Mouse (Mus musculus) G1E-ER4 (cell line): ENCODE data around the gene Pqlc2. TPM values are rescaled to one million over a fixed set of nuclear protein-coding genes. Genes with fewer than 3 reads are reported as not detected.

Source experiments
- GATA1 ChIP-seq: IDR thresholded peaks from one replicate; pipeline ENCODE4 v1.8.0; 2012; ENCODE audit warnings: low read length, inconsistent platforms
- polyA plus RNA-seq: library from polyadenylated mRNA; stranded (reverse); fragments of >175 nt; gene quantifications from 2 replicates; pipeline ENCODE4 v1.2.3, GENCODE M21; 2012

Gene Pqlc2
- polyA plus RNA-seq, 1 experiment, result 4.7 TPM

DNA sequence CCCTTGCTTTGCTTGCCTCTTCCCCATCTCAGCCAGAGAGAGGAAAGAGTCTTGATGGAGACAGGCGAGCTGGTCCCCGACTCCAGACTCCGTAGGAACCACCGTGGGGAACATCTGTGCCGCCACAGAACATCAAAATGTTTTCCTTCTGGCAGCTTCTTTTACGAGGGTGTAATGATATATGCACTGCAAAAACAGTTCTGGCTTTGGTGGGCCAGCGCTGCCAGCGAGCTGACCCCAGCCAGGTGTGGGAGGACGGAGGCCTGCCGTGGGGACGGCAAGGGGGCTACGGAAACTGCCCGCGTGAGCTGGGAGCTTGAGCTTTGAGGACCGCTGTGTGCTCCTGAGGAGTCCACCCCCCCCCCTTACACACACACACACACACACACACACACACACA lies 25.6 kb downstream of the Pqlc2 start:
- no peak for TF ChIP-seq GATA1

DNA sequence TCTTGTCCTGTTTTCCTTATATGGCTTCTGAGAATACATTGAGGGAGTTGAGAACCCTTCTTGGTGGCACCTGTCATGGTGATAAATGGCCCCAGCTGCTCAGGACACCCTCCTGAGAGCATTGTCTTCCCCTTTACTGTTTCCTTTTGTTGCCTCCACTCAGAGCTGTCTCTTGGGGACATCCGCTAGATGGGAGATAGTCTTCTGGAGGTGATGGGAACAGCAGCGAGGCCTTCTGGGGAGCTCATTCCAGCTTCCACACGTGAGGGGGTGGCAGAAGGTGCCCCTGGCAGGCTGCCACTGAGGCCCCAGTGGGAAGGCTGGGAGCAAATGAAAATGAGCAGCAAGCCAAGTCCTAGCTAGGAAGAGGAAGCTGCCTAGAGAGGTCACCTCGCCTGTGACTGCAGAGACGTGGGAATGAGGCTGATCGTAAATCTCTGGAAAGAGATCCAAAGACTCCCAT lies 27.5 kb downstream of the Pqlc2 start:
- TF ChIP-seq GATA1, result no peak

DNA sequence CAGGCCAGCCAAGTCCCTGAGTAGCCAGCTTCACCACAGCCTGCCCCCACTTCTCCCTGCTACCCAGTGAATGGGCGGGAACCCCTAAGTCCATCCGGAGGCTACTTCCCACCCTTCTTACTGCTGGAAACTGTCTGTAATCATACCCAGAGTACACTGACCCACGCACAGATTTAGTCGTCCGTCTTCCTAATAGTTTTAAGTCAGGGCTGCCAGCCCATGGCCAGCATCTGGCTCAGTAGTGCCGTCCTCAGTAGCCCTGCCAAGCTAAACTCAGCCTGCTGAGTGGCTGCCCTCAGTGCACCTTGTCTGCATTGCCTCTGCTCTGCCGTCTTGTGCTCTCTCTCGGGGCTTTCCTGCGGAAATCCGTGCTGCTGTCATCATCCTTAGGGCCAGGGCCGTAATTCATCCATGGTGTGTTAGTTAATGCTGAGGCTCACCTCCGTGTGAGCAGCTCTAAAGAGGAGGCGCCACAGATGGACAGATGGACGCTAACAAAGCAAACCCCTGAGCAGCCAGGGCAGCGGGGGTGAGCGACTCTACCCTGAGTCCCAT lies 28.6 kb downstream of the Pqlc2 start:
- no peak for TF ChIP-seq GATA1

DNA sequence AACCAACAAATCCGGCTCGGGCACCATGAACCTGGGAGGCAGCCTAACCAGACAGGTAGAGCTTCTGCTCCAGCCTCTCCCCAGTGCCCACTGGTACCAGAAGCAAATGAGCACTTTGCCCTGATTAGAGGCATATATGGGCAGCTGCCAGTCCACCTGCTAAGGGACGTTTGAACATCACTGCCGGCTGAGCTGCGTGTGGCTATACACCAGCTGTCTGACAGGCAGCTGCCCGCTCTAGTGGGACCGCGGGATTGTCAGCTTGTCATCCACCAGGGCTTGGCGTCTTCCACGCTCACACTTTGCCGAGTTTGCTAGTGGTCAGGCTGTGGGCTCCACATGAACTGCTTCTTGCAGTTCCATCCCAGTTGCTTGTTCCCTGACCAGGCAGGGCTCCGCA lies 30.0 kb downstream of the Pqlc2 start:
- TF ChIP-seq GATA1, result no peak

DNA sequence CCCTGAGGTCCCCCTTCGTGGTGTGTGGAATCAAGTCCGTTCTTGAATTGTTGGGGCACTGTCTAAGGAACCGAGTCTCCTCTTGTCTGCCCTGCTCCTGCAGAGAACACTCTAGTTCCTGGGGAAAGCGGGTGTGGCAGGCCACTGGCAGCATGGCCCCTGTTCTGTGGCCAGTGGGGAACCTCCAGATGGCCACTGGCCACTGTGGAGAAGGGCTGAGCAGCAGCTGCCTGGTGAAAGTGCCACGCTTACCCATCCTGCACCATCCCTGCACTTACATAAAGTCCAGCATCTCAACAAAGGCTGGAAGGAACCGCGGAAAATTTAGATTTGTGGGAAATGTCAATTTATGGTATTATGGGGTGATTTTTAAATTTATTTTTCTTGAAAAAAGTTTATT lies 34.1 kb downstream of the Pqlc2 start:
- TF ChIP-seq GATA1, result no peak

DNA sequence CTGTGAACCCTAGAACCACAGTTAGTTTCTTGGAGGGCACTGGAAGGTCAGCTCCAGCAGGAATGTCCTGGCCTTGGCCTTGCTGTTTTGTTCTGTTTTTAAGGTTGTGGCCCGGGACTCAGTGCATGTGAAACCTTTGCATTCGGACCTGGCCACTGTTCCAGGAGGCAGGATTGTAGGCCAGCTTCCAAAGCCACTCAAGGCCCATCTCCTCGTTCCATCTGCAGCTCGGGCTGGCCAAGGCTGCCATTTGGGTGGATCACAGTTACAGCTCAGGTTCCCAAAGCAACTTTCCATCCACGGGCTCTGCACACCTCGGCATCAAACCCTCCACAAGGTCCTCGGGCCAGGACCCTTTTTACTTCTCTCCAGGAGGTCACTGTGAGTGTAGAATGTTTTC lies 35.9 kb downstream of the Pqlc2 start:
- no peak for TF ChIP-seq GATA1

DNA sequence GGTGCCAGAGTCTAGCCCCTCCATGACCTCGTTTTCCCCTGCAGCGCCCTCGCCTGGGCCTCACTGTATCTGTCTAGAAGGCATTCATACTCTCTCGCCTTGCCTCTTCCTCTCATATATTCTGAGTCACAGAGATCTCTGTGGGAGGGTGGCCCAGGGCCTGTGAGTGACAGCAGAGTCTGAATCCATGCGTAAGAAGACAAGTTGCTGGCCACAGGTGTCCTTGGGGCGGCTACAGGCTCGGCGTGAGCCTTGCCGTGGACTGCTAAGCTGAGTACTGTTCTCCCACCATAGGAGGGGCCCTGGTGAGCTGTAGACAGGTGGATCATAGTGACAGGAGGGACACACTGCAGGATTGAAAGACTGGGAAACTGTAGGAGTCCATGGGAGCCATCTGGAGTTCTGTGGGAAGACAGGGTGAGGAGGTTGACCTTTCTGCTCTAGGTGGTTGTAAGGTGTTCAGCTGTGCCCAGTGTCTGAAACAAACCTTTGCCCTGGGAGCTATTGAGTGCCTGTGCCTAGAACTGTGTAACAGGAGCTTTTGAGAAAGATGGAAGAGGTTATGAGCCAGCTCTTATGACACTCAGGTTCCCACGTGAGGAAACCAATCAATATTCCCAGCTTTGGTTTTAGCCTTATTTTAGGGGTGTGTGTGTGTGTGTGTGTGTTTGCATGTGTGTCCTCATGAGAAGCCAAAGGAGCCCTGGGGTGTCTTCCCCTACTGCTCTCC lies 37.4 kb downstream of the Pqlc2 start:
- TF ChIP-seq GATA1, result no peak

DNA sequence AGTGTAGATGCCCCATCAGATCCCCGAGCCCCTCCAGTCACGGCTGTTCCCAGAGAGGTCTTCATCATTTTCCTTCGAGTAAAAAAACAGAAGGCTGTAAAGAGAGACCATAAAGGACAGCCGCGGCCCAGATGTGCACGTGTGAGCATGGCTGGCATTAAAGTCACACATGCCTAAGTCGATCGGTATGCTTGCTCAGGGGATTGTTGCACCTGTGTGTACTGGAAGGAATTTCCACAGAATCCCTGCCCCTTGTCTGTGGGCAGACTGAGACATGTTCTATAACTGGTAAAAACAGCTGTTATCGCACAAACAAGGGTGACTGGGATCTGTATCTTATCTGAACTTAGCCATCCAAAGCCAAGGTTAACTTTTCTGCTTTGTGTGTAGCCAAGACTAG lies 38.9 kb downstream of the Pqlc2 start:
- no peak for TF ChIP-seq GATA1

DNA sequence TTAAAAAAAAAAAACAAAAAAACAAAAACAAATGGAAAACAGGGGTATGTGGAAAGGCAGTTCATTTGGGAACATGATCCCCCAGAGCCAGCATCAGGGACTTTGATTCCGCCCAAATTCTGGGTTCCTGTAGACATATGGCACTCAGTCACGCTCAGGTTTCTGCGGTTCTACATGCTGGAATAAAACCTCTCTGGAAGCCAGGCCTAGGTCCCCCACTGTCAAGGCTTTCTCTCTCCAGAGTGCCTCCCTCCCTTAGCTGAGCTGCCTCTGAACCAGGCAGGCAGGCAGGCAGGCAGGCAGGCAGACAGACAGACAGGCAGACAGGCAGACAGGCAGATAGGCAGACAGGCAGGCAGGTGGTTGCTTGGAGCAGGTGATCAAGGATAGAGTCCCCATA lies 40.3 kb downstream of the Pqlc2 start:
- no peak for TF ChIP-seq GATA1

DNA sequence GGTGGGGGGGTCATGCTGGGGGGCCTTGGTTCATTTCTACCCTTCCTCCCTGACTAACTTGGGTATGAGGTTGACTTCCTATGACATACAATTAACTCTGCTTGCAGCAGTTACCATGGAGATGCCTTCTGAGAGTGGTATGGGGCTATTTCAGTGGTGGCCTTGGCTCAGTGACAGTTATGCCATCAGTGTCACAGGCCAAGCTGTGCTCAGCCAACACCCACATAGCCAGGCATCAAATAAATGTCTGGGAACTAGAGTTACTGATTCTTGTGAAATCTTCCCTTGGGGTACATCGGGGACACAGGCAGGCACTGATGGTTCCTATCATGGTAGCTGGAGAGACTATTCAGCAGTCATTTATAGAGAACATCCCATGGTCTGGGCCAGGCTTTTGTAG lies 42.3 kb downstream of the Pqlc2 start:
- TF ChIP-seq GATA1, result no peak

DNA sequence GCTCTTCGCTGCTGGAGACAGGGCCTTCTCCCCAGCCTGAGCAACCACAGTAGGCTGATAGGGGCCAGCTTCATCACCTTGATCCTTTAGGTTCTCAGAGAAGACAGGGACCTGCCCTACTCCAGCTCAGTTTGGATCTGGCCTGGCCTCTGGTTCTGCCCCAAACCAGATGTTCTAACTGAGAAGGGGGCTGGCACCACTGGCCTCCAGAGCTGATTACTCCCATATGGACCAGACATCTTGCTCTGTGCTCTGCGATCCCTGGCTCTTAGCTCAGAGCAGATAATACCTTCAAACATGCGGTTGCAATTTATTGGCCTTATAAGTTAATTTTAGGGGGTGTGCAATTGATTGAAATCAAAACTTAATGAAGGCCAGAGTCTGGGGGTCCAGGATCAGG lies 43.2 kb downstream of the Pqlc2 start:
- no peak for TF ChIP-seq GATA1

DNA sequence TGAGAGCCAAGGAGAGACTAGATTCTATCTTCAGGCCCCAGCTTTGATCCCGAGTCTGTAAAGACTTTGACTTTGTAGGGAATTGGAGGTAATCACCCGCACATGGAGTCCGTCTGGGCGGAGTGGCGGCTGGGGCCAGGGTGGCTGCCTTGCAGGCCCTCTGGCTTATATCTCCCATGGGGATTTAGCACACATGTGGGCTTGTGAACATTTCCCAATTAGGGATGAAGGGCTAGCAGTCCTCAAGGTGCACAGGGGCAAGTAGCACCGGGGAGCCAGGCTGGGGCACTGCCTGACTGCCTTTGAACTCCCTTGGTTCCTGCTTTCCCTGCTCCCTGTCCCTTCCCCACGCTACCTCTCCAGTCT lies 44.0 kb downstream of the Pqlc2 start:
- TF ChIP-seq GATA1, result no peak

DNA sequence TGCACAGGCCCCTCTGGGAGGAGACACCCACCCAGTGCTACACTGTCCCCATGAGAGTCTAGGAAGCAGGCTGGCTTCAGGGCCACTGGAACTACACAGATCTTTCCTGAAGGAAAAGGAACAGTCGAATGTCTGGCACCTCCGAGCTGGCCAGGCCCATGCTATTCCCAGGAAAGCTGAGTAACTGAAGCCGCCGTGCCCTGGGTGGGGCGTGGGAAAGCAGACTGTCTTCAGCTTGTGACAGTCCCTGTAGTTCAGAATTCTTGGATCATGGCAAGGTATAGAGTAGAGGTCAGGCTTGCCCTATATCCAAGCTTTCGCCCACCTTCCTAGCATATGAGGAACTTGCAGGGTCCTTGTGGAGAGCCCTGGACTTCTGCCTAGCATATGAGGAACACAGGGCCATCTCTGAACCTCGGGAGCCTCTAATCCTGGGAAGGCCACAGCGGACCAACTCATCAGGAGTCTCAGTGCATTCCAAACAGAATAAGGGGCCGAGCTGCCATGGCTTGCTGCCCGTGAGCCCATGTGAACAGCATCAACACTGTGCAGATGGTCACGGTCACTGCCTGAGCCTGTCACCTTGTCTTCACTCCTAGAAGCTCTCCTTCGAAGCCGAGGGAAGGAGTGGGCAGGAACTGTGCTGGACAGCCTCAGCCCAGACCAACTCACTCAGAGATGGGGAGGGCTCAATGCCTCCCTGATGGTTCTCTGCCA lies 44.6 kb downstream of the Pqlc2 start:
- no peak for TF ChIP-seq GATA1

DNA sequence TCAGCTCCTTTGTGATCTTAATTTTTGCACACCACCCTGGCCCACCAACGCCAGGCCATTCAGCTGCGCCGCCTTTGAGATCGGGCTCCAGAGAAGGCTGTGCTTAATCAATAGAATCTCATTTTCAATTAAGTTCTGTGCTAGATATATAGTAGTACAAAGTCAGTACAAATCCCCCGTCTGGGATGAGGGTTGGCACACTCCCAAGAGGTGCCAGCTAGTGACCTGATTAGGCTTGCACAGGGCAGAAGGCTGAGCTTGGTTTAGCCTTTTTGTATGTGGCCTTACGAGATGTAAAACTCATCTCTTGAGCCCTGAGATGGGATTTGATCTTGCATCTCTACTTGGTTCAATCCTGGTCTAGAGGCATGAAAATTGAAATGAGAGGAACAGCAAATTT lies 47.5 kb downstream of the Pqlc2 start:
- no peak for TF ChIP-seq GATA1

DNA sequence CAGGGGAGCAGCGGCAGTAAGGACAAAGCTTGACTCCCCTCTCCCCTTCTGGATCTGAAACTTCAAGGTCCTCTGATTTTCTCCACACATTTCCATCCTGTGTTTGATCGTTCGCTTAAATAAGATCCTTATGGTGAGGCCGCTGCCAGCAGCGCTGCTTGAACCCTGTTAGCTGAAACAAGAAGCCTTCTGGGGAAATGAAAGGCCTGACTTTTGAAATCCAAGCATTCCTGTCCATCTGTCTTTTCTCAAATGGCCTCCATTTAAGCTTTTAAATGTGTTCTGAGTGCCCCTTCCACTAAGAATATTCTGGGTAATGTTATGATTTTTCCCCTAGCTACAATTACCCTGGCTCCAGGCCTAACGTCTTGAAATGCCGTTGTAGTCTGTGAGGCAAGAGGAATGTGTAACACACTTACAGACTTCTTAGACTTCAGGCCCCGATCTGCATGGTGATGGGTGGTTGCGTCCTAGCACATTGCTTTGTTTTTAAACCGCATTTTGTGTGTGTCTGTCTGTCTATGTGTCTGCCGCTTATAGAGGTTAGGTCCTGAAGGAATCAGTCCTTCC lies 51.1 kb downstream of the Pqlc2 start:
- no peak for TF ChIP-seq GATA1

DNA sequence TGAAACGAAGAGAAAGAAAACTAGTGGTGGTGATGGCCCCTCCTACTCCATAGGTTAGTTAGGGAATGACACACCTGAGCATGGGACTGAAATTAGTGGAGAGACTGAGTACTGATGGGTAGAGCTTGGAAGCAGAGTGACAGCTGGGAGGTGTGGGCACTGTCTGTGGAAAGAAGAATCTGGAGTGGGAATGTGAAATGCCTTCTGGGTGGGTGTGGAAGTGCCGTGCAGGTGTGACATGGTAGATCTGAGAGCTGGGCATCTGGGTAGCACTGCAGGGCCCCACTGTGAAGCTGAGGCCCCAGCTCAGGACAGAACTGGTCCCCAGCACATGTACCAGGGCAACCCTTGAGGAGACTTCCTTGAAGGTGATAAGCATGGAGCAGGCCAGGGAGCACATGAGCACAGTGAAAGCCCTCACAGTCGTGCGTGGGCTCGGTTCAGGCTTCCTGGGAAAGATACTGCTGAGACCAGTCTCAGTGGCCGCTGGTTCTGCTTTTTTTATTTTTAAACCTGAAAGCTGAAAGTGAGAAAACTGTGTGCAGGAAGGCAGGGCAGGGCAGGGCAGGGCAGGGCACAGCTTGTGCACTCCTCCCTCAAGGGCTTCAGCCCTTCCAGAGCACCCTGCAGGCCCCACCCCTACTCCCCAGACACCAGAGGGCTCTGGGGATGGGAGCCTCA lies 51.7 kb downstream of the Pqlc2 start:
- no peak for TF ChIP-seq GATA1
